Mouse (Mus musculus) heart, embryonic 12.5 days (tissue): ENCODE results near the gene Cntn5. TPM values are rescaled to one million over a fixed set of nuclear protein-coding genes. Genes with fewer than 3 reads are reported as not detected.
"Not testable (repeated sequence)": the region's sequence is repeated elsewhere in the genome, so short reads cannot be mapped to it uniquely, and the experiment has no call there.

ENCODE experiments used
- ATAC-seq: fragments of 200-750 bp; cut with Nextera tagmentation; 2 replicates; pipeline ENCODE4 v1.8.0; 2017; ENCODE audit warnings: moderate TSS enrichment, moderate library complexity; ENCODE audit not compliant: insufficient number of reproducible peaks, low FRiP score
- H3K27ac ChIP-seq: fragments of 300-500 bp; sonication (generic); 2 replicates; pipeline ENCODE4 v1.5.1; 2016; ENCODE audit warnings: mild to moderate bottlenecking, moderate library complexity; ENCODE audit not compliant: poor library complexity, severe bottlenecking
- H3K27me3 ChIP-seq: fragments of 300-500 bp; sonication (generic); replicated peaks from 2 replicates; pipeline ENCODE4 v1.6.1; 2016; ENCODE audit warnings: mild to moderate bottlenecking, moderate library complexity
- H3K36me3 ChIP-seq: fragments of 300-500 bp; sonication (generic); 2 replicates; pipeline ENCODE4 v1.6.1; 2016; ENCODE audit warnings: mild to moderate bottlenecking, moderate library complexity
- H3K4me1 ChIP-seq: fragments of 300-500 bp; sonication (generic); replicated peaks from 2 replicates; pipeline ENCODE4 v1.6.1; 2016; ENCODE audit warnings: mild to moderate bottlenecking
- H3K4me2 ChIP-seq: fragments of 300-500 bp; sonication (generic); 2 replicates; pipeline ENCODE4 v1.6.1; 2016; ENCODE audit warnings: mild to moderate bottlenecking, moderate library complexity
- H3K4me3 ChIP-seq: fragments of 300-500 bp; sonication (generic); 2 replicates; pipeline ENCODE4 v1.5.1; 2016; ENCODE audit warnings: mild to moderate bottlenecking
- H3K9ac ChIP-seq: fragments of 300-500 bp; sonication (generic); 2 replicates; pipeline ENCODE4 v1.6.1; 2016; ENCODE audit warnings: mild to moderate bottlenecking, moderate library complexity
- H3K9me3 ChIP-seq: fragments of 300-500 bp; sonication (generic); replicated peaks from 2 replicates; pipeline ENCODE4 v1.6.1; 2016; ENCODE audit warnings: mild to moderate bottlenecking, moderate library complexity
- WGBS: fragments of 180-500 bp; shearing (Covaris S2); methylation state at CpG from one replicate; pipeline ENCODE4 v1.1.7; 2016; 5-methylcytosine and 5-hydroxymethylcytosine counted together
- polyA plus RNA-seq: library from polyadenylated mRNA; unstranded; fragments of >200 nt; fragmentation: Nextera tagmentation; extraction: Ambion mirVana; gene quantifications from 2 replicates; pipeline ENCODE4 v1.2.1, GENCODE M21; 2016

Gene Cntn5
- polyA plus RNA-seq, 1 experiment from 2014 or later, result not detected

- H3K4me2 ChIP-seq, result no peak overlapping the region
- no peak for ATAC-seq
- H3K9me3 ChIP-seq, result no peaks in the 10 kb centered on the region
- no peaks in the 10 kb centered on the region for H3K27me3 ChIP-seq
- 82% methylated on average over 4 of the region's 4 CpGs for WGBS
- H3K9ac ChIP-seq, result no peak overlapping the region
- no peak overlapping the region for H3K27ac ChIP-seq
- H3K4me1 ChIP-seq, result no peaks in the 10 kb centered on the region
- no peak overlapping the region for H3K4me3 ChIP-seq
- no peaks in the 10 kb centered on the region for H3K36me3 ChIP-seq
Observed at GRCm38 (mm10) chr9:10657144-10657748, 247.3 kb downstream of the Cntn5 start.

DNA sequence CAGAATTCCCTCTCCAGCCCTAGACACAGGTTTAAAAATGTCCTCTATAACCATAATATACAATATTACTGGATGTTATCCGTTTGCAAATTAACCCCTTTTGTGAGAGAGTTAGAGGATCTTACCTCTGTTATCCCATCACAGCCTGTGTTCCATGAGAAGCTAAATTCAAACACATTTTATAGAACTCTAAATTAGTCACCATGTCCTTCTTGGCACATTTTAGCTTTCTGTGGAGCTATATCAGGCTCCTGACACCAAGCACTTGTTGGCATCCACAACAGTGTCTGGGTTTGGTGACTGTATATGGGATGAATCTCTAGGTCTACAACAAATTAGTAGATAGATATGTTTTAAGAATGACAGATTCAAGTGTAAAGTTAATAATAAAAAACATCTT, 253.9 kb downstream of the Cntn5 start:
- Histone ChIP-seq H3K9me3 (no peaks in the 10 kb centered on the region), H3K4me2 (no peak overlapping the region), H3K27ac (no peak overlapping the region), H3K4me1 (no peaks in the 10 kb centered on the region), H3K4me3 (no peak overlapping the region), H3K36me3 (no peaks in the 10 kb centered on the region), H3K9ac (no peak overlapping the region), H3K27me3 (no peaks in the 10 kb centered on the region)
- WGBS, result 75% methylated on average over 1 of the region's 1 CpGs
- ATAC-seq, result no peak

GRCm38 (mm10) chr9:10645951-10646350, 258.6 kb downstream of the Cntn5 start:
- ATAC-seq, result no peak
- no peaks in the 10 kb centered on the region for H3K27me3 ChIP-seq
- H3K4me2 ChIP-seq, result no peak overlapping the region
- H3K27ac ChIP-seq, result no peak overlapping the region
- H3K9me3 ChIP-seq, result no peaks in the 10 kb centered on the region
- no peak overlapping the region for H3K4me3 ChIP-seq
- 80% methylated on average over 5 of the region's 5 CpGs for WGBS
- H3K36me3 ChIP-seq, result no peaks in the 10 kb centered on the region
- 0 out of 2 replicates have a peak, but pooled peaks cover 7% of the 10 kb centered on the region for H3K4me1 ChIP-seq
- no peak overlapping the region for H3K9ac ChIP-seq

DNA sequence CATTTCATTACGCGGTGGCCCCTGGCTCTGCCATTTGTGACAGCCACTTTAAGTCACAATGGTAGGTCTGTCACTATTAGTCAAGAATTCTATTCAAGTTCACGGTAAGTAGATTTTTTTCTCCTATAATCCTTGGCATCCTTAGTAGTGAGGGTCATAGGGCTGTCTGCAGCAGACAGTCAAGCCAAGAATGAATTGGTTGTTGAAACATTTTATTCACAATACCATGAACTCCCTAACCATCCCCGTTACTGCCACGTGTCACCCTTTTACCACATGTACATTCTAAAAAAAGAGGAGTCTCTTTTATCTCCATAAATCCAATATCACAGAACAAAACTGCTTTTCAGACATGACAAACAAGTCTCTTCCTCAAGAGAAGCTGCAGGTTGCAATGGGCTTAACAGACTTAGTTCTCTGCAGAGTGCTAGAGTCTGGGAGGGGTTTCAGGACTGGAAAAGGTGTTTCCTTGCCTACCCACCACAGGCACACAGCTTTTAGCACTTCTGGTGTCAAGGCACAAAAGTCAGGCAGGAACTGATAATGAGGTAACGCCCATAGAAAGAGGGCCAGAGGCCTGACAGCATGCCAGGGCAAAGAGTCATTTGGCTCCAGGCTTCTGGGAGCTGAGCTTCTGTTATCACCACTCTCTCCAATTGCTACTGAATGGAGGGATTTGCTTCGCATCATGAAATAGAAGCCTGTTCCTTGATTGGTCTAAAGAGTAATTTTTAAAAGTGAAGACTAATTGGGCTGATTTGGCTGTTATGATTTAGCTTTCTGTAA, 259.3 kb downstream of the Cntn5 start:
- WGBS, result 38% methylated on average over 7 of the region's 7 CpGs
- Histone ChIP-seq H3K27me3 (no peaks in the 10 kb centered on the region), H3K4me1 (0 out of 2 replicates have a peak, but pooled peaks cover 7% of the 10 kb centered on the region)

GRCm38 (mm10) chr9:10618036-10618435, 286.5 kb downstream of the Cntn5 start:
- ATAC-seq, result no peak
- no peaks in the 10 kb centered on the region for H3K4me1 ChIP-seq

More for the DNA sequence above, 259.3 kb downstream of the Cntn5 start:
- Histone ChIP-seq H3K4me2 (no peak overlapping the region), H3K4me3 (no peak overlapping the region), H3K9ac (no peak overlapping the region), H3K9me3 (no peaks in the 10 kb centered on the region), H3K36me3 (no peaks in the 10 kb centered on the region), H3K27ac (no peak overlapping the region)
- no peak for ATAC-seq

GRCm38 (mm10) chr9:10575346-10576241, 329.0 kb downstream of the Cntn5 start:
- no peaks in the 10 kb centered on the region for H3K4me1 ChIP-seq

More at GRCm38 (mm10) chr9:10618036-10618435, 286.5 kb downstream of the Cntn5 start:
- H3K9me3 ChIP-seq, result no peaks in the 10 kb centered on the region
- H3K36me3 ChIP-seq, result no peaks in the 10 kb centered on the region
- no peak overlapping the region for H3K9ac ChIP-seq
- 76% methylated on average over 5 of the region's 5 CpGs for WGBS
- H3K4me2 ChIP-seq, result no peak overlapping the region
- no peak overlapping the region for H3K27ac ChIP-seq
- H3K4me3 ChIP-seq, result no peak overlapping the region
- H3K27me3 ChIP-seq, result no peaks in the 10 kb centered on the region

DNA sequence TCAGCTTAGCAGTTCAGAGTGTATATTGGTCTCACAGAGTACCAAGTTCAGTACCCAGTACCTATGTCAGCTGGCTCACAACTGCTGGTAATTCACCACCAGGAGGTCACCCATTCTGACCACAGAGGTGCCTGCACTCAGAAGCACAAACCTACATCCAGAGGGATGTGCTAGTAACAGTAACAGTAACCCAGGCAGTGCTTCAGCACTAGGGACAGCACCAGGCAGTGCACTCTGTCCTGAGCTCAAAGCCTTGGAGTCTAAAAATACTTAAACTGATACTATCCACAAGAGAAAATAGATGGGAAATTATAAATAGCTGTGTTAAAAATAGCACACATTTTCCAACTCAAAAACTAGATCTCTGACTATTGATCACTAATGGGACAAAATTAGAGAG, 334.7 kb downstream of the Cntn5 start:
- no peak for ATAC-seq
- no peaks in the 10 kb centered on the region for H3K4me1 ChIP-seq

More at GRCm38 (mm10) chr9:10575346-10576241, 329.0 kb downstream of the Cntn5 start:
- H3K4me3 ChIP-seq, result no peak overlapping the region
- no peaks in the 10 kb centered on the region for H3K27me3 ChIP-seq
- H3K4me2 ChIP-seq, result no peak overlapping the region
- H3K27ac ChIP-seq, result no peak overlapping the region
- H3K36me3 ChIP-seq, result no peaks in the 10 kb centered on the region
- H3K9me3 ChIP-seq, result no peaks in the 10 kb centered on the region
- 74% methylated on average over 7 of the region's 7 CpGs for WGBS
- ATAC-seq, result no peak
- no peak overlapping the region for H3K9ac ChIP-seq

DNA sequence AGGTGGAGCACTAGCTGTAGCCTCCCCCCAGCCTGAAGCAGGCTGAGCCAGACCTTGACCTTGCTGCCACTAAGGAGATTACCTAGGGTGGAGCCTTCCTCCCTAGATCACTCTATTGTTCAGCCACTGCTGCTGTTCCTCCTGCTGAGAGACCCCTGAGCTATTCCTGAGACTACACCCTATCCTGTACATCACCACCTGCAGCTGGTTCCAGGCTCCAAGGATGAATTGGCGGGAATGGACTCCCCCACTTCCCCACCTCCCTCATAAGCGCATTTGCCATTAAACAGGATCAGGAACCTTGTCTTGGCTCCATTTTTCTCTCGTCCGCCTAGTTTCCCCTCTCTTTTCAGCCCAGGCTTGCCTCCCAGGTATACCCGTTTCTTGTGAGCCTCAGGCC, 363.7 kb downstream of the Cntn5 start:
- H3K27me3 ChIP-seq, H3K9ac ChIP-seq, H3K4me3 ChIP-seq, H3K4me1 ChIP-seq, H3K4me2 ChIP-seq, H3K9me3 ChIP-seq, H3K27ac ChIP-seq, ATAC-seq, H3K36me3 ChIP-seq: not testable (repeated sequence)
- 56% methylated on average over 5 of the region's 5 CpGs for WGBS

More for the DNA sequence above, 334.7 kb downstream of the Cntn5 start:
- H3K27ac ChIP-seq, result no peak overlapping the region
- H3K9ac ChIP-seq, result no peak overlapping the region
- no peaks in the 10 kb centered on the region for H3K36me3 ChIP-seq
- no peaks in the 10 kb centered on the region for H3K9me3 ChIP-seq
- no peak overlapping the region for H3K4me2 ChIP-seq
- H3K4me3 ChIP-seq, result no peak overlapping the region
- H3K27me3 ChIP-seq, result no peaks in the 10 kb centered on the region

GRCm38 (mm10) chr9:10532248-10532647, 372.3 kb downstream of the Cntn5 start:
- H3K27me3 ChIP-seq, result no peaks in the 10 kb centered on the region
- ATAC-seq, result no peak

DNA sequence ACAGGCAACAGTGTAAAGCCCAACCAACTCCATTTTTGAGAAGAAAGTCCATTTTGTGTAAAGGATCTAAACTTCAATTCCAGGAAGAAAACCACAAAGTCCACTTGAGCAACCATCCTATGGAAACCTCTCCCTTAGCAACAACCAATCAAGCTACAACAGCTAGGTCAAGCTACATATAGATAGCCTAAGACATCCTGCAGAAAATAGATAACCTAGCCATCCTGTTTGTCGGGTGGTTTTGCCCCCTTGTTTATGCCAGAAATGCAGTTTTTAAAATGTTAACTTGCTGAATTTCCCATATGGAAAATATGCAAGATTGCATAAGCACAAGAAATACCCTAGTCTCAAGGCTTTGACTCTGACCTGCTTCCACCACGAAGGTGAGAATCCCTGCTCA, 373.5 kb downstream of the Cntn5 start:
- no peaks in the 10 kb centered on the region for H3K4me1 ChIP-seq
- no peak overlapping the region for H3K4me2 ChIP-seq
- H3K4me3 ChIP-seq, result no peak overlapping the region
- no peak for ATAC-seq
- no peaks in the 10 kb centered on the region for H3K27me3 ChIP-seq
- H3K36me3 ChIP-seq, result no peaks in the 10 kb centered on the region
- H3K27ac ChIP-seq, result no peak overlapping the region
- no peak overlapping the region for H3K9ac ChIP-seq
- H3K9me3 ChIP-seq, result no peaks in the 10 kb centered on the region
- 66% methylated on average over 2 of the region's 2 CpGs for WGBS

More at GRCm38 (mm10) chr9:10532248-10532647, 372.3 kb downstream of the Cntn5 start:
- H3K36me3 ChIP-seq, result no peaks in the 10 kb centered on the region
- no peaks in the 10 kb centered on the region for H3K4me1 ChIP-seq
- no peak overlapping the region for H3K27ac ChIP-seq
- WGBS, result 60% methylated on average over 5 of the region's 5 CpGs
- no peak overlapping the region for H3K4me2 ChIP-seq
- H3K4me3 ChIP-seq, result no peak overlapping the region
- no peaks in the 10 kb centered on the region for H3K9me3 ChIP-seq
- no peak overlapping the region for H3K9ac ChIP-seq

DNA sequence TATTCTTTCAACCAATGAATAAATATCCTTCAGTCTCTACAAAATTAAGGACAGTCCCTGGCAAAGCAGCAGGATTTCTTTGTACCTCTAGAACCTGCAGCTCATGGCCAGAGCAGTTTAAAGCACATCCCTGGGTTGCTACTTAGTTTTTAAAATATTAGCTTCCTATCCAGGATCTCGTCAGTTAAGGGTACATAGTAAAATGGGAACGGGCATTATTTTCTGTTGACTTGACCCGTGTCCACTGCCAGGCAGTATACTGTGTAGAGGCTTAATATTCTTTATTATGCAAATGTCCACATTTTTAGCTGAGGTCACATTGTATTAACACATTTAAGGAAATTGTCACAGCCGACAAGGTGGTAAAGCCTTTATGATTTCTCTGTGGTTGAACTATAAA, 375.0 kb downstream of the Cntn5 start:
- 83% methylated on average over 4 of the region's 4 CpGs for WGBS
- ATAC-seq, result no peak
- Histone ChIP-seq H3K4me3 (no peak overlapping the region), H3K4me2 (no peak overlapping the region), H3K9ac (no peak overlapping the region), H3K36me3 (no peaks in the 10 kb centered on the region), H3K27me3 (no peaks in the 10 kb centered on the region), H3K4me1 (no peaks in the 10 kb centered on the region), H3K9me3 (no peaks in the 10 kb centered on the region), H3K27ac (no peak overlapping the region)
